Mouse (Mus musculus): ENCODE results near the gene Nmrk1. TPM values are rescaled to one million over a fixed set of nuclear protein-coding genes. Genes with fewer than 3 reads are reported as not detected.
A peak's percentile ranks its signal among the peaks of the same experiment; 100 is the strongest.

Gene Nmrk1
- polyA plus RNA-seq, 1 experiment from 2014 or later = 4.9 TPM

GRCm38 (mm10) chr19:18617504-18617903 is 14.2 kb upstream of the Nmrk1 start:
- Histone ChIP-seq H3K36me3 (ENCODE audit: control insufficient read depth, insufficient read depth, low read length) (no peaks in the 10 kb centered on the region), H3K9ac (ENCODE audit: low read length) (no peak overlapping the region), H3K9me3 (ENCODE audit: control insufficient read depth, low read length) (no peaks in the 10 kb centered on the region), H3K4me3 (ENCODE audit: low read depth, low read length) (no peak overlapping the region), H3K4me2 (replicated peaks; ENCODE audit: low read depth) (no peak overlapping the region), H3K27me3 (ENCODE audit: control insufficient read depth, insufficient read depth, low read length) (no peaks in the 10 kb centered on the region), H3K27ac (replicated peaks) (no peak overlapping the region), H3K4me1 (replicated peaks; ENCODE audit: control insufficient read depth, insufficient read depth) (no peaks in the 10 kb centered on the region; the same call in 1 of the 2 replicates)
- no peak for DNase-seq (ENCODE audit: low spot score)
- TF ChIP-seq EP300 (optimal IDR thresholded peaks at IDR 0.05) = no peak
- WGBS = 91% methylated on average over 1 of the region's 1 CpGs
- no peak for ATAC-seq (ENCODE audit: low FRiP score, low TSS enrichment)

DNA sequence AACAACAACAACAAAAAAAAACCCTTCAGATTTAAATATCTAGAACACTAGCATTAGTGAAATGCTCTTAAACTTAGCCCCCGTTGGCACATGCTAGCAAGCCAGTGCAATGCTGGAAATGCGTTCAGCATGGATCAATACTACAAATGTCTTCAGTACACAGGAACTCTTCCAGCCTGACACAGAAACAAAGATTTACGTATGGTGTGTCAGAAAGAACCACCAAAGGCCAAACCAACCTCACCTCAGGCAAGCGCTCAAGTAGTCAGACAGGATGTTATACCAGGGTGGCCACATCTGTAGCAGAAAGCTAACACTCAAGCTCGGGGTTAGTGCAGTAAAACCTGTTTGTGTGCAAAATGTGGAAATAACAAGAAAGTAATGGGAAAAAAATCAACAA is 12.7 kb upstream of the Nmrk1 start:
- DNase-seq (ENCODE audit: low spot score) (no peak), ATAC-seq (ENCODE audit: low FRiP score, low TSS enrichment) (no peak)
- 60% methylated on average over 5 of the region's 5 CpGs for WGBS
- no peak overlapping the region for H3K9ac ChIP-seq (ENCODE audit: low read length)
- H3K36me3 ChIP-seq (ENCODE audit: control insufficient read depth, insufficient read depth, low read length) = no peaks in the 10 kb centered on the region
- no peaks in the 10 kb centered on the region; the same call in 1 of the 2 replicates for H3K4me1 ChIP-seq (replicated peaks; ENCODE audit: control insufficient read depth, insufficient read depth)
- no peak for TF ChIP-seq EP300 (optimal IDR thresholded peaks at IDR 0.05)
- no peak for TF ChIP-seq CTCF (IDR thresholded peaks at IDR 0.05; ENCODE audit: low read depth)
- no peaks in the 10 kb centered on the region for H3K9me3 ChIP-seq (ENCODE audit: control insufficient read depth, low read length)
- no peaks in the 10 kb centered on the region for H3K27me3 ChIP-seq (ENCODE audit: control insufficient read depth, insufficient read depth, low read length)
- H3K4me3 ChIP-seq (ENCODE audit: low read depth, low read length) = no peak overlapping the region
- 0 out of 2 replicates have a peak overlapping the region, but pooled peaks have one; percentile 4 for H3K27ac ChIP-seq (replicated peaks)
- no peak overlapping the region for H3K4me2 ChIP-seq (replicated peaks; ENCODE audit: low read depth)

DNA sequence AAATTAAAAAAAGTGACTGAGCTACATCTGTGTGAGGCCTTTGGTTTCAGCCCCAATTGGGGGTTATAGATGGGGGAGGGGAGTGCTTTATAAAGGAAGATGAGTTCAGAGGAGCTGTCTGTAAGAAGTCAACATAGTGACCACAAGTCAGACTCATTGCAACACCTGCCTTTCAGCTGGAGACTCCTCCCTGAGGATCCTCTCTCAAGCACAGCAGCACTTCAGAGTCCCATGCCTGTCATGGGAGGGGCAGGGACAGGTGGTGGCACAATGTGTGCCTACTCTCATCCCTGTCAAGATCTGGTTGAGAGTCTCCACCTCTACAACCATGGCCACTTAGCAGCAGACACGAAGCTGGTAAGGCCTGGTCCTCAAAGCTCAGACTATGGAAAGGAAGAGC is 12.1 kb upstream of the Nmrk1 start:
- ATAC-seq (ENCODE audit: low FRiP score, low TSS enrichment) = no peak
- no peaks in the 10 kb centered on the region for H3K36me3 ChIP-seq (ENCODE audit: control insufficient read depth, insufficient read depth, low read length)
- no peak overlapping the region for H3K9ac ChIP-seq (ENCODE audit: low read length)
- H3K4me2 ChIP-seq (replicated peaks; ENCODE audit: low read depth) = no peak overlapping the region
- 0 out of 2 replicates have a peak overlapping the region, but pooled peaks have one; percentile 4 for H3K27ac ChIP-seq (replicated peaks)
- no peak for DNase-seq (ENCODE audit: low spot score)
- no peaks in the 10 kb centered on the region for H3K9me3 ChIP-seq (ENCODE audit: control insufficient read depth, low read length)
- H3K4me3 ChIP-seq (ENCODE audit: low read depth, low read length) = no peak overlapping the region
- H3K27me3 ChIP-seq (ENCODE audit: control insufficient read depth, insufficient read depth, low read length) = no peaks in the 10 kb centered on the region
- TF ChIP-seq CTCF (IDR thresholded peaks at IDR 0.05; ENCODE audit: low read depth) (no peak), EP300 (optimal IDR thresholded peaks at IDR 0.05) (no peak)
- WGBS = 94% methylated on average over 1 of the region's 1 CpGs
- H3K4me1 ChIP-seq (replicated peaks; ENCODE audit: control insufficient read depth, insufficient read depth) = no peaks in the 10 kb centered on the region; the same call in 1 of the 2 replicates

DNA sequence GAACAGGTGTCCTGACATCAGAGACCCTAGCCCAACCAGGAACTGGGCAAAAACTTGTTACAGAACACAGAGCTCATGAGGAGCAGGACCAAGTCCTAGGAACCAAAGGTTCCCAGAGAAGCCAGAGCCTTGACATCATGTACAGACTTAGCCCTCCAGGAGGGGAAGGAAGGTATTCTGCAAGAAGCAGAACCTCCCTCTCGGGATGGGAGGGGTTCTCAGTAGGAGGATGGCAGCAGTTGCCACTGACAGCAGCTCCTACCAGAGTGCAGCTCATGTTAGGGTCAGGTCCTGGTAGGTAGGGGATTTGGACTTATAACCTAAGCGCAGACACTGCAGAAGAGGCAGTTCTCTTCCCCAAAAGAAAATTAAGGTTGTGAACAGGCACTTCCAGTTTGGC is 7.9 kb upstream of the Nmrk1 start:
- no peaks in the 10 kb centered on the region for H3K27me3 ChIP-seq (ENCODE audit: control insufficient read depth, insufficient read depth, low read length)
- 72% methylated on average over 2 of the region's 2 CpGs for WGBS
- no peak for ATAC-seq (ENCODE audit: low FRiP score, low TSS enrichment)

DNA sequence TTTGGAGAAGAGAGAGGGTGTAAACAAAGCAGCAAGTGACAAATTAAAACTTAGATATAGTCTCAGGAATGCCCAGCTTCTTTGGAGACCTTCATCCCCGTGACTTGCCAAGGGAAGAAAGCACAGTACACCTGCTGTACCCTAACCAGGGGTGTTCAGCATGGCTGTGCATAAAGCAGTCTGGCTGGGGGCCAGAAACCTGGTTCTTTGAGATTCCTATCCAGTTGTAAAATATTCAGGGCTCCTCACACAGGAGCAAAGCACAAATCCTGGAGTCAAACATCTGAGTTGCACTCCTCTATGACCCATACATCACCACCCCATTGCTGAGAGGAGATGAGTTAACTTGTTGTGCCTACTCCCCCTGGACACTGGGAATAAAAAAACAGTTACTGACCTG is 2.2 kb upstream of the Nmrk1 start:
- no peak overlapping the region for H3K9ac ChIP-seq (ENCODE audit: low read length)
- H3K4me1 ChIP-seq (replicated peaks; ENCODE audit: control insufficient read depth, insufficient read depth) = no peaks in the 10 kb centered on the region
- WGBS = 68% methylated on average over 1 of the region's 1 CpGs
- peak overlapping the region; percentile 61; the same call in 1 of the 2 replicates for H3K4me2 ChIP-seq (replicated peaks; ENCODE audit: low read depth)
- DNase-seq (ENCODE audit: low spot score) (peak; percentile 23), ATAC-seq (ENCODE audit: low FRiP score, low TSS enrichment) (no peak)
- H3K27me3 ChIP-seq (ENCODE audit: control insufficient read depth, insufficient read depth, low read length) = no peaks in the 10 kb centered on the region
- TF ChIP-seq EP300 (optimal IDR thresholded peaks at IDR 0.05) (no peak), CTCF (IDR thresholded peaks at IDR 0.05; ENCODE audit: low read depth) (no peak)
- H3K36me3 ChIP-seq (ENCODE audit: control insufficient read depth, insufficient read depth, low read length) = no peaks in the 10 kb centered on the region
- H3K9me3 ChIP-seq (ENCODE audit: control insufficient read depth, low read length) = no peaks in the 10 kb centered on the region
- H3K4me3 ChIP-seq (ENCODE audit: low read depth, low read length) = no peak overlapping the region
- H3K27ac ChIP-seq (replicated peaks) = no peak overlapping the region

More for the DNA sequence above, 7.9 kb upstream of the Nmrk1 start:
- Histone ChIP-seq H3K4me2 (replicated peaks; ENCODE audit: low read depth) (no peak overlapping the region), H3K36me3 (ENCODE audit: control insufficient read depth, insufficient read depth, low read length) (no peaks in the 10 kb centered on the region), H3K4me3 (ENCODE audit: low read depth, low read length) (no peak overlapping the region), H3K9me3 (ENCODE audit: control insufficient read depth, low read length) (no peaks in the 10 kb centered on the region), H3K27ac (replicated peaks) (no peak overlapping the region), H3K4me1 (replicated peaks; ENCODE audit: control insufficient read depth, insufficient read depth) (no peaks in the 10 kb centered on the region), H3K9ac (ENCODE audit: low read length) (no peak overlapping the region)
- TF ChIP-seq CTCF (IDR thresholded peaks at IDR 0.05; ENCODE audit: low read depth) (no peak), EP300 (optimal IDR thresholded peaks at IDR 0.05) (no peak)
- no peak for DNase-seq (ENCODE audit: low spot score)

DNA sequence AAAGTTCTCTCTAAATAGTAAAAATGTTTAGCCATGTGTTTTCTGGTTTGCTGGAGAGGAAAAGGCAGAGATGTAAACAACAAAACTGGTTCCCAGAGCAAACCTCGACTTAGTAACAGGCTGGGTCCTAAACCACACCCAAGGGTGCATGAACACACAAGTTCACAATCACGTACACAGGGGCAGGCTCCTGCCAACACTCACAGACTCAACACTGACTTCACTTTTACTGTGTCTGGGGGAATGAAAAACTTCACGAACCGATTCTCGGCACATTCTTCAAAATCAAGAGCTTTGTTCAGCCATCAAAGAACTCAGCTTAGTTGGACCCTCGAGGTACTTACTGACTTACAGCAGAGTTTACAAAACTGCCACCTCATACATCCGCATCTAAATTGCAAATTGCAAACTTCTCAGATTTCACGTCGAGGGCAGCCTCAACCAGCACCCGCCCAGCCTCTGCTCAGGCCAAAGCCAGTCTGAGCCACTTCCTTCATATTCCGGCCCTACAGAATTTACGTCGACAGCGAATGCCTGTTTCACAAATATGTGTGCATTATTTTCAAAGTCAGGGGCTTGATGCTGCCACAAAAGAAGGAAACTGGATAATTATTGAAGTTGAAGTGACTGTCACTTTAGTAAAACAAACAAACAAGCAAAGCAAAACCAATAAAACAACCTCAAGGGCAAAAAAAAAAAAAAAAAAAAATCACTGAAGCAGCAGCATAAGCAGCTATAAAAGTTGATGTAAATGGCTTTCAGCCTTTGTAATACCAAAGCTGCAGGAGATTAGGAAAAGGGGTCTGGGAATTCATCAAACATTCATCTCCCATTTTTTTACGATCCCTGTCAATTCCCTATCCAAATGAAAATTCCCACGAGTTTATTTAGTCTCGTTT is 1.3 kb upstream of the Nmrk1 start:
- no peak for ATAC-seq (ENCODE audit: low FRiP score, low TSS enrichment)
- TF ChIP-seq EP300 (optimal IDR thresholded peaks at IDR 0.05) = no peak
- TF ChIP-seq CTCF (IDR thresholded peaks at IDR 0.05; ENCODE audit: low read depth) = no peak
- Histone ChIP-seq H3K4me3 (ENCODE audit: low read depth, low read length) (peak overlapping the region; percentile 90), H3K9me3 (ENCODE audit: control insufficient read depth, low read length) (no peaks in the 10 kb centered on the region), H3K4me2 (replicated peaks; ENCODE audit: low read depth) (peak overlapping the region; percentile 61), H3K27me3 (ENCODE audit: control insufficient read depth, insufficient read depth, low read length) (no peaks in the 10 kb centered on the region), H3K4me1 (replicated peaks; ENCODE audit: control insufficient read depth, insufficient read depth) (no peaks in the 10 kb centered on the region), H3K36me3 (ENCODE audit: control insufficient read depth, insufficient read depth, low read length) (no peaks in the 10 kb centered on the region), H3K9ac (ENCODE audit: low read length) (peak overlapping the region; percentile 92), H3K27ac (replicated peaks) (peak overlapping the region; percentile 96)
- 6% methylated on average over 17 of the region's 17 CpGs for WGBS
- peak; percentile 56 for DNase-seq (ENCODE audit: low spot score)

All from stomach, postnatal 0 days (tissue).